Mouse (Mus musculus) sigmoid colon, adult 10 weeks (tissue): ENCODE measurements around the gene Nbea. TPM values are rescaled to one million over a fixed set of nuclear protein-coding genes. Genes with fewer than 3 reads are reported as not detected.

Experiments used
- polyA plus RNA-seq: library from polyadenylated mRNA; stranded (reverse); fragments of 350-450 nt; fragmentation: Illumina TruSeq; extraction: RNeasy Lipid Tissue Mini Kit (QIAGEN cat#74804); gene quantifications from one replicate; pipeline ENCODE4 v1.2.3, GENCODE M21; 2014; ENCODE audit warnings: low read depth, low replicate concordance

Gene Nbea
- polyA plus RNA-seq: 11.0 TPM

DNA sequence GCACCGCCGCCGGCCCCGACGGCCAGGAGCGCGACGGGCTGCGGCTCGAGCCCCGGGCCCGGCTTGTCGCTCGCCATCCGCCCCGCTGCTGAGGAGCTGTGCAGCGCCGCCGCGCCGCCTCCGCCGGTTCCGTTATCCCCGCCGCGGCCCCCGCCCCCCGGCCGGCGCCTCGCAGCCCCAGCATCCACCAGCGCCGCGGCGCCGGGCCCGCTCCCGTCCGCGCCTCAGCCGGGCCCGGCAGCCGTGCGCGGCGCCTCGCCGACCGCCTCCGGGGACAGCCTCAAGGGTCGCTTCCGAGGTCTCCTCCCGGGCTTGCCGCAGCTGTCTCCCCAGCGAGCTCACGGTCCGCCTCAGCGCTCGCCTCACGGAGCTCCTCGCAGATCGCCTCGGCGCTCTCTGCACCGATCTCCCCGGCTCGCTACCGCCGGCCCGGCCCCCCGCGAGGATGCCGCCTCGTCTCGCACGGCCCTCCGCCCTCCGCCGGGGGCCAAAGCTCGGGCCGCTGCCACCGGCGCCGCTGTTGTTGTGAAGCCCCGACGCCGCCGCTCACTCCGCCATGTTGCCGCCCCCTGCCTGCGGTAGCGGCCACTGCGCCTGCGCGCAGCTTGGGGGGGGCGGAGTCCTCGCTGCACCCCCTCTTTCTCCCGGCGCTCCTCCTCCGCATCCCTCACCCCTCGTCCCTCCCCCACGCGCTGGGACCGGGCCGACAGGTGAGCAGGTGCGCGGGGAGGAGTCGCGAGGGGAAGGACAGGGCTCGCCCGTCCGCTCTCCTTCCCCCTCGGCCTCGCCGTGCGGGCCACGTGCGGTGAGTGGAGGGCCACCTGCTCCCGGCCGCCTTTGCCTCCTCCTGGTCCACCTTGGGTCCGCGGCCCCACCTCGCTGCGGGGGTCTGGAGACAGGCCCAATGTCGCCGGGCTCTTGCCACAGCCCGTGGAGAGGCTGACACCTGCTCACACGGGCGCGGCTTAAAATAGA lies at the start of gene Nbea:
Gene Nbea (minus strand): TSS at position 543 of the 975 bp plus-strand sequence.

DNA sequence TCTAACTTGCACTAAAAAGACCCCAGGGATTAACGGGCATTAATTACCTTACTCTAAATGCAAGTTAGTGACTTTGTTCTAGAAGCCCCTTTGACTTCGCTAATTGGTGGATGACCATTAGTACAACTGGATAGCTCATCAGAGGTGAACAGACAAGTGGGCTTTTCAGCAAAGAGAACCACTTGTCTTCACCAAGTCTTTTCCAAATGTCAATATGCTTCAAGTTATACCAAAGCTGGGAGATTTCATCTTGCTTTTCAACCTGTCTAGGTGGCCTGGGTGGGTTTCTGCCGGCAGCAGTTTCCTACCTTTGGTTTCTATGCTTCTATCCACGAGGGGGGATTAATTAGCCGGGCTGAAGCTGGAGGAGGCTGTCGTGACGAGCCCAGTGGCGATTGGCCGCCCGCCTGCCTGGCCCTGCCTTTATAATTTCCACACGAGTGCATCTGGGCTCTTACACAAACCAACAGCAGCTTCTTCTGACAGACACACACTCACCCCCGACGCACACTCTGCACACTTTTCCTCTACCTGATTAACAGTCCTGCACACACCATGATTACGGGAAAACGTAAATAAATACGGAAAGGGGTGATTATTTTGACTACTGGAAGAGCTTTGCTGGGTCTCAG lies 401.3 kb downstream of the Nbea start, which contains the start of gene Mab21l1:
Gene Mab21l1 (plus strand): TSS at position 455 of the 632 bp plus-strand sequence.

